In genomic region chr8:46904731-46905130, GRCm38 (mm10) we compare ENCODE assay signal across 20 mouse cellular contexts.
DNase-seq lines count a peak whose midpoint lies in the region; ATAC-seq lines count a peak whose summit lies in the region.
"Had no signal": no experiment of that assay in that cellular context is flagged by ENCODE, and none has a peak within 500 bp of the region (broad histone marks: within the 10 kb centered on the region; RNA-seq: fewer than 3 reads in every experiment).

No protein-coding gene starts in this region.

- peak; percentile 74 for DNase-seq in heart, adult 11 months
- no peak for DNase-seq in heart, postnatal 14 days
- DNase-seq in 416B (ENCODE audit: low read depth) = peak; percentile 79
- DNase-seq in fat pad, adult 2 months (ENCODE audit: extremely low read depth, low read depth, low spot score) = peak; percentile 16
- DNase-seq in MN1 (ENCODE audit: low spot score) = no peak
- DNase-seq in thymus, postnatal 14 days = no peak
- DNase-seq: adrenal gland, adult 8-10 months; adrenal gland, postnatal 14 days; adrenal gland, postnatal 36 days; cerebellum, adult 11-12 months; cerebellum, adult 2 months; cerebellum, adult 9-11 months; cerebellum, postnatal 14 days; cerebellum, postnatal 36 days; embryo, embryonic 11 days; forebrain, postnatal 0 days had no signal

- peak; percentile 22; the same call in 1 of the 2 replicates for ATAC-seq in granulocyte monocyte progenitor cell, adult 5-6 weeks (replicated peaks; ENCODE audit: poor library complexity, severe bottlenecking)
- ATAC-seq: forebrain, embryonic 13.5 days; forebrain, embryonic 15.5 days; forebrain, postnatal 0 days; Patski had no signal

- intact Hi-C loops in heart, postnatal 14 days (cut with DNase I) = no loop called here

Comparison
In these comparisons a context has a peak if more than half of its experiments do, and no peak if none do; other contexts are left out.
1. DNase-seq: peak in heart, adult 11 months (single experiment), 416B (single experiment) and fat pad, adult 2 months (single experiment); none in heart, postnatal 14 days (0 of 2), MN1 (single experiment) and thymus, postnatal 14 days (single experiment).